Mouse (Mus musculus) embryonic facial prominence, embryonic 10.5 days (tissue): Measurements from ENCODE around the gene Acsl6. TPM values are rescaled to one million over a fixed set of nuclear protein-coding genes. Genes with fewer than 3 reads are reported as not detected.
"Not testable (repeated sequence)": the region's sequence is repeated elsewhere in the genome, so short reads cannot be mapped to it uniquely, and the experiment has no call there.

Experiments used
- DNase-seq: peaks from one replicate; pipeline ENCODE4 v3.0.0-alpha.2; 2017; ENCODE audit warnings: low spot score
- H3K27ac ChIP-seq: fragments of 300-500 bp; sonication (generic); replicated peaks from 2 replicates; pipeline ENCODE4 v1.5.1; 2016; ENCODE audit warnings: mild to moderate bottlenecking
- H3K27me3 ChIP-seq: fragments of 300-500 bp; sonication (generic); replicated peaks from 2 replicates; pipeline ENCODE4 v1.6.1; 2016; ENCODE audit warnings: low read depth, mild to moderate bottlenecking; ENCODE audit not compliant: poor library complexity, severe bottlenecking
- H3K36me3 ChIP-seq: fragments of 300-500 bp; sonication (generic); replicated peaks from 2 replicates; pipeline ENCODE4 v1.6.1; 2016; ENCODE audit warnings: mild to moderate bottlenecking, moderate library complexity
- H3K4me1 ChIP-seq: fragments of 300-500 bp; sonication (generic); 2 replicates; pipeline ENCODE4 v1.6.1; 2016
- H3K4me3 ChIP-seq: fragments of 300-500 bp; sonication (generic); 2 replicates; pipeline ENCODE4 v1.5.1; 2016; ENCODE audit warnings: mild to moderate bottlenecking, moderate library complexity
- H3K9me3 ChIP-seq: fragments of 300-500 bp; sonication (generic); 2 replicates; pipeline ENCODE4 v1.6.1; 2016; ENCODE audit warnings: mild to moderate bottlenecking
- WGBS: fragments of 180-500 bp; shearing (Covaris S2); methylation state at CpG from one replicate; pipeline ENCODE4 v1.1.7; 2016; 5-methylcytosine and 5-hydroxymethylcytosine counted together
- polyA plus RNA-seq: library from polyadenylated mRNA; unstranded; fragments of >200 nt; fragmentation: Nextera tagmentation; extraction: Ambion mirVana; gene quantifications from 2 replicates; pipeline ENCODE4 v1.2.1, GENCODE M21; 2016

The Acsl6 gene
- polyA plus RNA-seq, 1 experiment from 2014 or later: 4.0 TPM

- Histone ChIP-seq H3K4me3 (no peak overlapping the region), H3K9me3 (peaks cover 3% of the 10 kb centered on the region; the same call in 1 of the 2 replicates), H3K4me1 (no peaks in the 10 kb centered on the region), H3K27ac (no peak overlapping the region), H3K36me3 (no peaks in the 10 kb centered on the region), H3K27me3 (no peaks in the 10 kb centered on the region)
- WGBS: 83% methylated on average over 4 of the region's 4 CpGs
- DNase-seq: no peak
Observed at GRCm38 (mm10) chr11:54295971-54296370, 7.6 kb upstream of the Acsl6 start.

GRCm38 (mm10) chr11:54296734-54297133, 6.9 kb upstream of the Acsl6 start:
- H3K27me3 ChIP-seq: no peaks in the 10 kb centered on the region
- H3K4me3 ChIP-seq: no peak overlapping the region
- DNase-seq: no peak
- 88% methylated on average over 1 of the region's 1 CpGs for WGBS
- H3K4me1 ChIP-seq: no peaks in the 10 kb centered on the region
- no peaks in the 10 kb centered on the region for H3K36me3 ChIP-seq
- no peak overlapping the region for H3K27ac ChIP-seq
- H3K9me3 ChIP-seq: peaks cover 3% of the 10 kb centered on the region; the same call in 1 of the 2 replicates

- not testable (repeated sequence) for H3K4me3 ChIP-seq, DNase-seq, H3K4me1 ChIP-seq, H3K27me3 ChIP-seq, H3K27ac ChIP-seq, H3K36me3 ChIP-seq, H3K9me3 ChIP-seq
- 91% methylated on average over 2 of the region's 2 CpGs for WGBS
Observed at GRCm38 (mm10) chr11:54297471-54297870, 6.1 kb upstream of the Acsl6 start.

GRCm38 (mm10) chr11:54298777-54299176, 4.8 kb upstream of the Acsl6 start:
- H3K4me3 ChIP-seq: no peak overlapping the region
- DNase-seq: no peak
- H3K27ac ChIP-seq: no peak overlapping the region
- peaks cover 3% of the 10 kb centered on the region; the same call in 1 of the 2 replicates for H3K9me3 ChIP-seq
- H3K4me1 ChIP-seq: peaks cover 6% of the 10 kb centered on the region
- peaks cover 7% of the 10 kb centered on the region for H3K27me3 ChIP-seq
- no peaks in the 10 kb centered on the region for H3K36me3 ChIP-seq

GRCm38 (mm10) chr11:54301994-54302393, 1.6 kb upstream of the Acsl6 start:
- WGBS: 87% methylated on average over 8 of the region's 8 CpGs
- H3K4me3 ChIP-seq: no peak overlapping the region

GRCm38 (mm10) chr11:54302606-54303005, 992 bp upstream of the Acsl6 start:
- WGBS: 85% methylated on average over 3 of the region's 3 CpGs
- Histone ChIP-seq H3K27me3 (peaks cover 29% of the 10 kb centered on the region), H3K27ac (no peak overlapping the region), H3K4me3 (no peak overlapping the region), H3K4me1 (peaks cover 21% of the 10 kb centered on the region), H3K9me3 (no peaks in the 10 kb centered on the region; the same call in 1 of the 2 replicates), H3K36me3 (no peaks in the 10 kb centered on the region)
- DNase-seq: no peak

More at GRCm38 (mm10) chr11:54301994-54302393, 1.6 kb upstream of the Acsl6 start:
- peaks cover 29% of the 10 kb centered on the region for H3K27me3 ChIP-seq
- H3K9me3 ChIP-seq: peaks cover 3% of the 10 kb centered on the region; the same call in 1 of the 2 replicates
- DNase-seq: no peak
- H3K27ac ChIP-seq: no peak overlapping the region
- H3K36me3 ChIP-seq: no peaks in the 10 kb centered on the region
- peaks cover 21% of the 10 kb centered on the region for H3K4me1 ChIP-seq

GRCm38 (mm10) chr11:54303076-54303727, 396 bp upstream of the Acsl6 start:
- H3K4me3 ChIP-seq: peak overlapping the region; percentile 76
- peaks cover 29% of the 10 kb centered on the region for H3K27me3 ChIP-seq
- H3K27ac ChIP-seq: no peak overlapping the region
- WGBS: 23% methylated on average over 6 of the region's 6 CpGs
- peaks cover 21% of the 10 kb centered on the region for H3K4me1 ChIP-seq
- peak; percentile 78 for DNase-seq
- no peaks in the 10 kb centered on the region for H3K9me3 ChIP-seq
- H3K36me3 ChIP-seq: no peaks in the 10 kb centered on the region

- whole genome bisulfite sequencing: 1% methylated on average over 7 of the region's 7 CpGs
- H3K4me3 ChIP-seq: peak overlapping the region; percentile 76
- no peaks in the 10 kb centered on the region for H3K36me3 ChIP-seq
- peak overlapping the region; percentile 82 for H3K27ac ChIP-seq
- no peaks in the 10 kb centered on the region for H3K9me3 ChIP-seq
- peak; percentile 15 for DNase-seq
- peaks cover 29% of the 10 kb centered on the region for H3K27me3 ChIP-seq
- H3K4me1 ChIP-seq: peaks cover 21% of the 10 kb centered on the region
Observed at GRCm38 (mm10) chr11:54304471-54304873, 874 bp downstream of the Acsl6 start.

- DNase-seq: no peak
- Histone ChIP-seq H3K27me3 (peaks cover 29% of the 10 kb centered on the region), H3K4me3 (no peak overlapping the region), H3K36me3 (no peaks in the 10 kb centered on the region), H3K4me1 (peaks cover 21% of the 10 kb centered on the region), H3K9me3 (no peaks in the 10 kb centered on the region), H3K27ac (no peak overlapping the region)
- WGBS: 75% methylated on average over 3 of the region's 3 CpGs
Observed at GRCm38 (mm10) chr11:54305331-54305730, 1.7 kb downstream of the Acsl6 start.

GRCm38 (mm10) chr11:54307139-54307816, 3.7 kb downstream of the Acsl6 start:
- WGBS: 76% methylated on average over 7 of the region's 7 CpGs
- DNase-seq: peak; percentile 39
- no peaks in the 10 kb centered on the region for H3K36me3 ChIP-seq
- H3K4me1 ChIP-seq: peaks cover 32% of the 10 kb centered on the region
- H3K27ac ChIP-seq: no peak overlapping the region
- H3K27me3 ChIP-seq: peaks cover 29% of the 10 kb centered on the region
- H3K9me3 ChIP-seq: no peaks in the 10 kb centered on the region
- no peak overlapping the region for H3K4me3 ChIP-seq

- H3K4me1 ChIP-seq: peaks cover 42% of the 10 kb centered on the region
- H3K4me3 ChIP-seq: no peak overlapping the region
- WGBS: 80% methylated on average over 2 of the region's 2 CpGs
- no peak for DNase-seq
- no peaks in the 10 kb centered on the region for H3K9me3 ChIP-seq
- H3K27ac ChIP-seq: no peak overlapping the region
- no peaks in the 10 kb centered on the region for H3K36me3 ChIP-seq
- H3K27me3 ChIP-seq: peaks cover 5% of the 10 kb centered on the region
Observed at GRCm38 (mm10) chr11:54310588-54310987, 7.0 kb downstream of the Acsl6 start.

GRCm38 (mm10) chr11:54312021-54312420, 8.4 kb downstream of the Acsl6 start:
- no peak overlapping the region for H3K4me3 ChIP-seq
- H3K27me3 ChIP-seq: no peaks in the 10 kb centered on the region
- no peaks in the 10 kb centered on the region for H3K9me3 ChIP-seq
- H3K27ac ChIP-seq: peak overlapping the region; percentile 72
- WGBS: 6% methylated on average over 5 of the region's 5 CpGs
- peak; percentile 62 for DNase-seq
- peaks cover 40% of the 10 kb centered on the region for H3K4me1 ChIP-seq
- no peaks in the 10 kb centered on the region for H3K36me3 ChIP-seq

GRCm38 (mm10) chr11:54312603-54313002, 9.0 kb downstream of the Acsl6 start:
- H3K4me3 ChIP-seq: no peak overlapping the region
- H3K27me3 ChIP-seq: no peaks in the 10 kb centered on the region
- peaks cover 40% of the 10 kb centered on the region for H3K4me1 ChIP-seq
- no peak for DNase-seq
- peak overlapping the region; percentile 72; the same call in 1 of the 2 replicates for H3K27ac ChIP-seq
- WGBS: 24% methylated on average over 1 of the region's 1 CpGs
- H3K9me3 ChIP-seq: no peaks in the 10 kb centered on the region
- no peaks in the 10 kb centered on the region for H3K36me3 ChIP-seq
